Mouse (Mus musculus) stomach, embryonic 16.5 days (tissue): ENCODE results near the gene Brinp3. TPM values are rescaled to one million over a fixed set of nuclear protein-coding genes. Genes with fewer than 3 reads are reported as not detected.

Source experiments
- ATAC-seq: fragments of 200-750 bp; cut with Nextera tagmentation; 2 replicates; pipeline ENCODE4 v1.8.0; 2017; ENCODE audit warnings: moderate number of reproducible peaks, moderate TSS enrichment; ENCODE audit not compliant: insufficient read depth, low FRiP score
- H3K27ac ChIP-seq: fragments of 300-500 bp; sonication (generic); 2 replicates; pipeline ENCODE4 v1.5.1; 2014; ENCODE audit warnings: low read length
- H3K27me3 ChIP-seq: fragments of 300-500 bp; sonication (generic); 2 replicates; pipeline ENCODE4 v1.6.1; 2014; ENCODE audit warnings: low read length, control low read depth, mixed read lengths; ENCODE audit not compliant: control insufficient read depth, insufficient read depth
- H3K36me3 ChIP-seq: fragments of 300-500 bp; sonication (generic); 2 replicates; pipeline ENCODE4 v1.6.1; 2014; ENCODE audit warnings: low read length; ENCODE audit not compliant: control insufficient read depth, insufficient read depth
- H3K4me1 ChIP-seq: fragments of 300-500 bp; sonication (generic); 2 replicates; pipeline ENCODE4 v1.6.1; 2014; ENCODE audit warnings: low read length, control low read depth, mixed read lengths; ENCODE audit not compliant: control insufficient read depth, insufficient read depth
- H3K4me2 ChIP-seq: fragments of 300-500 bp; sonication (generic); 2 replicates; pipeline ENCODE4 v1.6.1; 2014; ENCODE audit warnings: low read depth, low read length, mixed read lengths
- H3K4me3 ChIP-seq: fragments of 300-500 bp; sonication (generic); replicated peaks from 2 replicates; pipeline ENCODE4 v1.5.1; 2014; ENCODE audit warnings: mild to moderate bottlenecking, low read length
- H3K9ac ChIP-seq: fragments of 300-500 bp; sonication (generic); 2 replicates; pipeline ENCODE4 v1.6.1; 2014; ENCODE audit warnings: low read length
- H3K9me3 ChIP-seq: fragments of 300-500 bp; sonication (generic); replicated peaks from 2 replicates; pipeline ENCODE4 v1.6.1; 2016; ENCODE audit warnings: low read length, control low read depth; ENCODE audit not compliant: control insufficient read depth
- WGBS: fragments of 180-500 bp; shearing (Covaris S2); extraction: QIAGEN DNeasy Blood & Tissue Kit; methylation state at CpG from one replicate; pipeline ENCODE4 v1.1.7; 2014; 5-methylcytosine and 5-hydroxymethylcytosine counted together
- polyA plus RNA-seq: library from polyadenylated mRNA; unstranded; fragments of >200 nt; fragmentation: Nextera tagmentation; extraction: Ambion mirVana; gene quantifications from 2 replicates; pipeline ENCODE4 v1.2.1, GENCODE M21; 2015

Brinp3 gene
- polyA plus RNA-seq, 1 experiment from 2014 or later, result 1.7 TPM

DNA sequence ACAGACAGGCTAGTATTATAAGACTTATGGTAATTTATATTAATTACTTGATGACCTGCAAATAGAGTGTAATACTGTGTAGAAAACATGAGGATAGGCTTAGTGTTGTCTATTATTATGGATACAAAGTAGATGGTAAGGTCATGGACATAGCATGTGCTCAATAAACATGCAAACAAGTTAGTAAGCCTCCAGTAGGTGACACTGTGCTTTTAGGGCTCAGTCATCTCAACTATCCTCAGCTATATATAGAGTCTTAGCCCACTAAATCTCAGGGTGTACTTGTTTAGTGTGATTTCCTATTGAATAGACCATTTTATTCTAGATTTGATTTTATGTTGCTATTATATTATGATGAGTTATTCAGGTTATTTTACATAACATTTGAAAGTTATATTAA, 34.0 kb downstream of the Brinp3 start:
- H3K4me2 ChIP-seq, result no peak overlapping the region
- H3K27me3 ChIP-seq, result no peaks in the 10 kb centered on the region
- no peak overlapping the region for H3K9ac ChIP-seq
- no peak overlapping the region for H3K4me3 ChIP-seq
- H3K27ac ChIP-seq, result no peak overlapping the region
- no peaks in the 10 kb centered on the region for H3K9me3 ChIP-seq
- H3K36me3 ChIP-seq, result no peaks in the 10 kb centered on the region
- ATAC-seq, result no peak
- no peaks in the 10 kb centered on the region for H3K4me1 ChIP-seq

DNA sequence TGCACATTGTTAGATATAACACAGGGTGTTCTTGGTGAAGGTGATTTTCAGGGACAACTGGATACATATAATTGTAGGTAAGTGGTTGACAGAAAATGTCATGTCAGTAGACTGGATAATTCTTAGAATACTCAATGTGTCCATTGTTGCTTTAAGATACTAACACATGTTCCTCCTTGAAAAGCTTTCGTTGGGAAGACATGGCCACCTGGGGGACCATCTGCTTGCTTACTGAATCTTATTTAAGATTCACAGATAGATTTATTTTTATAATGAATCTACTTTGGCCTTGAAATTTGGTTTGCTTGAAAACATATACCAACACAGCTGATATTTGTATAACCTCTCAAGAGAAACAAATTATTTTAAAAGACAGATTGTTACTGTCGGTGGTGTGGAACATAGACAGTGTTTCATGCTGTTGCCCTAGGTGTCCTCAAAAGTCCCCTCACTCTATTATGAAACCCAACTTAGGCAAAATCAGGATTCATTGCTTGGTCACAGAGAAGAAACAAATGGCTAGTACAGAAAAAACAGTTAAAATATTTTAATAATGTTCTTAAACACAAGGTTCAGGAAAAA, 52.4 kb downstream of the Brinp3 start:
- WGBS, result 72% methylated on average over 2 of the region's 2 CpGs
- Histone ChIP-seq H3K9ac (no peak overlapping the region), H3K4me3 (no peak overlapping the region), H3K9me3 (no peaks in the 10 kb centered on the region), H3K4me1 (no peaks in the 10 kb centered on the region), H3K36me3 (no peaks in the 10 kb centered on the region), H3K27ac (no peak overlapping the region), H3K4me2 (no peak overlapping the region), H3K27me3 (no peaks in the 10 kb centered on the region)
- ATAC-seq, result no peak

DNA sequence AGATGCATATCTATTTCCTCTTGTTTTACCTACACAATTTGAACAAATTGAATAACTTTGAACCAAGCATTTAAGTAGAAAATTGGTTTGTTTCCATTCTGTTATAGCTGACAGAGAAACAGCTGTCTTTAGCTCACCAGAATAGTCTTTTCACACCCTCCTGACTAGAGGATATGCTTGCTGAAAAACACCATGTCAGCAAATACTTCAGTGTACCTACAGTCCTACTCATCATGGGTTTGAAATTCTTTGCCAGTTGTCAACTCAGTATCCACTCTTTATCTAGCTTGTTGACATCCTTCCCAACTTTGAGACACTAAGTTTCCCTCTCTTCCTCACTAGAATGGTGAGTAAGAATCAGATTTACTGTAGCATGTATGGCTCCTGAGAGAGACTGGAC, 62.4 kb downstream of the Brinp3 start:
- no peak overlapping the region for H3K27ac ChIP-seq
- no peak overlapping the region for H3K4me2 ChIP-seq
- H3K36me3 ChIP-seq, result no peaks in the 10 kb centered on the region
- no peak overlapping the region for H3K4me3 ChIP-seq
- H3K9ac ChIP-seq, result no peak overlapping the region
- no peaks in the 10 kb centered on the region for H3K4me1 ChIP-seq
- H3K27me3 ChIP-seq, result no peaks in the 10 kb centered on the region
- H3K9me3 ChIP-seq, result no peaks in the 10 kb centered on the region
- ATAC-seq, result no peak

DNA sequence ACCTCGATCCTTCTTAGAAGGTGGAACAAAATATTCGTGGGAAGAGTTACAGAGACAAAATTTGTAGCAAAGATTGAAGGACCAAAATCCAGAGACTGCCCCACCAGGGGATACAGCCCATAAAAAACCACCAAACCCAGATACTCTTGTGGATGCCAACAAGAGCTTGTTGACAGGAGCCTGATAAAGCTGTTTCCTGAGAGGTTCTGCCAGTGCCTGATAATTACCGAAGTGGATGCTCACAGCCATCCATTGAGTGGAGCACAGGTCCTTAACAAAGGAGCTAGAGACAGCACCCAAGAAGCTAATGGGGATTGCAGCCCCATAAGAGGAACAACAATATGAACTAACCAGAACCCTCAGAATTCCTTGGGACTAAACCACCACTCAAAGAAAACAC, 67.6 kb downstream of the Brinp3 start:
- H3K27ac ChIP-seq, result no peak overlapping the region
- no peak overlapping the region for H3K4me2 ChIP-seq
- H3K9ac ChIP-seq, result no peak overlapping the region
- H3K4me1 ChIP-seq, result no peaks in the 10 kb centered on the region
- 84% methylated on average over 3 of the region's 3 CpGs for WGBS
- H3K9me3 ChIP-seq, result no peaks in the 10 kb centered on the region
- H3K36me3 ChIP-seq, result no peaks in the 10 kb centered on the region
- ATAC-seq, result no peak
- no peak overlapping the region for H3K4me3 ChIP-seq
- H3K27me3 ChIP-seq, result no peaks in the 10 kb centered on the region

DNA sequence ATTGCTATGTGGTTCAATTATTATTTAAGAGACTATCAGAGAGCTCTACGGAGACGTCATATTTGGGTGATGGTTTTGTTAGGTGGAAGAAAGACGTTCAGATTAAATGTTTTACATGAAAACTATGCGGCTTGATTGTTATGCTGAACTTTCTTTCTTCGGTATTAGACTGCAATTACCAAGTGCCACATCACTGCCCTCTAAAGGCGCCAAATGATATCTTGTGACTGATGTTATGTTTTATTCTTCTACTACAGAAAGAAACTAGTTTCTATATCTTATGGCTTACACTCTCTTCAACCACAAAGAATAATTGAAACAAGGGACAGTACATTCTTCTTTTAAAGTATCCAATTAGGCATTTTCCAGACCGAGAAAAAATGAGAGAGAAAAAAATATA, 89.6 kb downstream of the Brinp3 start:
- Histone ChIP-seq H3K27ac (no peak overlapping the region), H3K9ac (no peak overlapping the region), H3K4me1 (no peaks in the 10 kb centered on the region), H3K9me3 (no peaks in the 10 kb centered on the region), H3K4me3 (no peak overlapping the region), H3K4me2 (no peak overlapping the region), H3K27me3 (no peaks in the 10 kb centered on the region), H3K36me3 (no peaks in the 10 kb centered on the region)
- WGBS, result 71% methylated on average over 7 of the region's 7 CpGs
- no peak for ATAC-seq

DNA sequence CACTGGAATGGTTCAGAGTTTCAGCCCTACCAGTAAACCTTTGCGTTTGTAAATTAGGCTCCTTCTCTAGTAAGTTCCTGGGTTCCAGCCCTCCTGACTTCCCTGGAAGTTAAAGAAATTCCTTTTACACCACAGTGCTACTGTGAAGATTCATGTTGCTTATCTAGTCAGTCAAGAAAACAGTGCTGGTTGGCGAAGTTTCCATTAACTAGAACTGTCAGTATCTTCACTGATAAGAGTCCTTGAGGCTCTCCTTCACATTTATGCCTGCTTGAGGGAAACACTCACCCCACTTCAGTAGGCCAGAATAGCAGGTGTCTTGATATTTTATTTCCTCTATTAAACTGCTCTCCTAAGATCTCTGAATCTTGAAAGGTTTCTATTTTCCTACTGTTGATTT, 138.3 kb downstream of the Brinp3 start:
- no peak for ATAC-seq
- no peak overlapping the region for H3K9ac ChIP-seq
- WGBS, result 45% methylated on average over 2 of the region's 2 CpGs
- H3K27ac ChIP-seq, result no peak overlapping the region
- H3K27me3 ChIP-seq, result no peaks in the 10 kb centered on the region
- no peaks in the 10 kb centered on the region for H3K4me1 ChIP-seq
- H3K36me3 ChIP-seq, result no peaks in the 10 kb centered on the region
- no peak overlapping the region for H3K4me2 ChIP-seq
- H3K4me3 ChIP-seq, result no peak overlapping the region
- H3K9me3 ChIP-seq, result no peaks in the 10 kb centered on the region

DNA sequence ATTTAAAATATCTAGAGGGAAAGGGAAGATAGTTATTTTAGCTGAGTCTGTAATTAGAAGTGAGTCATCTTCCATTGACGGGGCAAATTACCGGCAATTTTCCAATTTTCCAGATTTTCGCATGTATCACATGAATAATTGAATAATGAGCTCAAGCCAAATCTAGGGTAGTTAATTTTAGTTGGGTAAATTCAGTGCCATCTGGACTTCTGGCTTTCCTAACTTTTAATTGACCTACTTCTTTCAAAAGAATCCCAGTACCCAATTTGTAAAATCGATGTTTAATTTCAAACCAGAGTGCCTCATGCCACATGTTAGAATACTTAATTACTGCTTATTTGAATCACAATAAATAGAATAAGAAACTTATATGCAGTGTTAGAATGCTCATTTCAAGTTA, 162.7 kb downstream of the Brinp3 start:
- 79% methylated on average over 4 of the region's 4 CpGs for WGBS
- no peak overlapping the region for H3K4me2 ChIP-seq
- H3K9me3 ChIP-seq, result no peaks in the 10 kb centered on the region
- no peak overlapping the region for H3K27ac ChIP-seq
- no peaks in the 10 kb centered on the region for H3K4me1 ChIP-seq
- no peaks in the 10 kb centered on the region for H3K27me3 ChIP-seq
- no peak overlapping the region for H3K9ac ChIP-seq
- H3K4me3 ChIP-seq, result no peak overlapping the region
- no peaks in the 10 kb centered on the region for H3K36me3 ChIP-seq
- ATAC-seq, result no peak

DNA sequence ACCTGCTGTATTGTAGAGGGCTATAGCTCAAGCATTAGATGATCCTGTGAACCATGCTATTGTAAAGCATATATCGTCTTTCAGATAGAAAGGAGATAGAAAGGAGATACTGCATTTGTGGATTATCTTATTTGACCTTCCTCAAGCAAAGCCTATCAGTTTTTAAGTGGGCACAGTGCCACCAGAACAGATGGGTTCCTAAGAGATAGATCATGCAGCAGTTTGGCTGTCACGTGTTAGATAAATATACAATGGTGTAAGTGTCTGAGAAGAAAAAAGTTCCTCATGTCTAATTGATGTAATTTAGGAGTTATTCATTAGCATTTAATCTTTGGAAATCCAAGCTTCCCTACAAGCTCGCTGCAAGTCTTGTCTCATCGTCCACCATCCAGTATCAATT, 206.2 kb downstream of the Brinp3 start:
- WGBS, result 50% methylated on average over 4 of the region's 4 CpGs
- no peak overlapping the region for H3K9ac ChIP-seq
- no peaks in the 10 kb centered on the region for H3K36me3 ChIP-seq
- no peak overlapping the region for H3K4me2 ChIP-seq
- no peak overlapping the region for H3K4me3 ChIP-seq
- H3K27me3 ChIP-seq, result no peaks in the 10 kb centered on the region
- no peaks in the 10 kb centered on the region for H3K9me3 ChIP-seq
- no peaks in the 10 kb centered on the region for H3K4me1 ChIP-seq
- H3K27ac ChIP-seq, result no peak overlapping the region
- ATAC-seq, result no peak

DNA sequence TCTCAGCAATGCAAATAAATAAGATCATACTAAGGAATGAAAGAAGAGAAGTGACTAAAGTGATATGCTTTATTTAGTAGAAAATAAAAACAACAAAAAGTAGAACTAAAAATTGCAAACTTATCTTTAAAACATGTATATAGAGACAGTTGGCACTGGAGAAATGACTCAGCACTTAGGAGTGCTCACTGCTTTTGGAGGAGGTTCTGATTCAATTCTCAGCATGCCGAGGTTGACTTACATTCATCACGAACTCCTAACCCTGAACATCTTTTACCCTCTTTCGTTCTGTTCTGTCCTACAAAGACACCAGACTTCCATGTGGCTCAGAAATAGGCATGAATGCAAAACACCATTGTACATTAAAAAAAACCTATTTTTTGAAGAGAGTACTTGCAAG, 225.0 kb downstream of the Brinp3 start:
- ATAC-seq, result no peak
- Histone ChIP-seq H3K4me3 (no peak overlapping the region), H3K36me3 (no peaks in the 10 kb centered on the region), H3K9ac (no peak overlapping the region), H3K27ac (no peak overlapping the region), H3K4me2 (no peak overlapping the region), H3K4me1 (no peaks in the 10 kb centered on the region), H3K9me3 (no peaks in the 10 kb centered on the region), H3K27me3 (no peaks in the 10 kb centered on the region)
- WGBS, result 76% methylated on average over 3 of the region's 3 CpGs
